Mouse (Mus musculus): ENCODE measurements at regions not wholly inside any gene's neighbourhood (a gene's known extent, or its start where the extent isn't known, plus 50 kb on each side); places are given as distances from the start of the nearest gene placed in this dataset.

GRCm38 (mm10) chr15:62845884-62846283, 999.1 kb downstream of the Gsdmc2 start:
- no peak overlapping the region for H3K4me2 ChIP-seq (ENCODE audit: low read depth, low read length)
- no peak overlapping the region for H3K4me3 ChIP-seq (ENCODE audit: low read depth, low read length)
- no peaks in the 10 kb centered on the region for H3K9me3 ChIP-seq (replicated peaks; ENCODE audit: control insufficient read depth, low read length)
- ATAC-seq (replicated peaks; ENCODE audit: insufficient number of reproducible peaks, low FRiP score, low TSS enrichment, low read depth) (no peak), DNase-seq (ENCODE audit: low spot score) (no peak)
- no peaks in the 10 kb centered on the region for H3K36me3 ChIP-seq (replicated peaks; ENCODE audit: control insufficient read depth, insufficient read depth, low read depth, low read length)
- 80% methylated on average over 3 of the region's 3 CpGs for WGBS
- H3K27ac ChIP-seq (replicated peaks; ENCODE audit: low read depth, low read length) = no peak overlapping the region
- H3K9ac ChIP-seq (replicated peaks; ENCODE audit: low read length) = no peak overlapping the region
- H3K4me1 ChIP-seq (ENCODE audit: control insufficient read depth, insufficient read depth, low read length) = no peaks in the 10 kb centered on the region
- no peaks in the 10 kb centered on the region for H3K27me3 ChIP-seq (ENCODE audit: control insufficient read depth, insufficient read depth, low read length)

GRCm38 (mm10) chr15:62825586-62825985, 1019.4 kb downstream of the Gsdmc2 start:
- no peak for DNase-seq (ENCODE audit: low spot score)

GRCm38 (mm10) chr15:62823861-62824518, 1021.0 kb downstream of the Gsdmc2 start:
- H3K27me3 ChIP-seq (ENCODE audit: control insufficient read depth, insufficient read depth, low read length) = no peaks in the 10 kb centered on the region
- no peak overlapping the region for H3K4me2 ChIP-seq (ENCODE audit: low read depth, low read length)
- no peak overlapping the region for H3K4me3 ChIP-seq (ENCODE audit: low read depth, low read length)
- no peaks in the 10 kb centered on the region for H3K36me3 ChIP-seq (replicated peaks; ENCODE audit: control insufficient read depth, insufficient read depth, low read depth, low read length)
- H3K27ac ChIP-seq (replicated peaks; ENCODE audit: low read depth, low read length) = no peak overlapping the region
- no peak overlapping the region for H3K9ac ChIP-seq (replicated peaks; ENCODE audit: low read length)
- 85% methylated on average over 1 of the region's 1 CpGs for WGBS
- ATAC-seq (replicated peaks; ENCODE audit: insufficient number of reproducible peaks, low FRiP score, low TSS enrichment, low read depth) (no peak), DNase-seq (ENCODE audit: low spot score) (no peak)
- no peaks in the 10 kb centered on the region for H3K9me3 ChIP-seq (replicated peaks; ENCODE audit: control insufficient read depth, low read length)
- H3K4me1 ChIP-seq (ENCODE audit: control insufficient read depth, insufficient read depth, low read length) = no peaks in the 10 kb centered on the region

More at GRCm38 (mm10) chr15:62825586-62825985, 1019.4 kb downstream of the Gsdmc2 start:
- Histone ChIP-seq H3K27me3 (ENCODE audit: control insufficient read depth, insufficient read depth, low read length) (no peaks in the 10 kb centered on the region), H3K27ac (replicated peaks; ENCODE audit: low read depth, low read length) (no peak overlapping the region), H3K9ac (replicated peaks; ENCODE audit: low read length) (no peak overlapping the region), H3K4me3 (ENCODE audit: low read depth, low read length) (no peak overlapping the region), H3K9me3 (replicated peaks; ENCODE audit: control insufficient read depth, low read length) (no peaks in the 10 kb centered on the region), H3K36me3 (replicated peaks; ENCODE audit: control insufficient read depth, insufficient read depth, low read depth, low read length) (no peaks in the 10 kb centered on the region), H3K4me1 (ENCODE audit: control insufficient read depth, insufficient read depth, low read length) (no peaks in the 10 kb centered on the region), H3K4me2 (ENCODE audit: low read depth, low read length) (no peak overlapping the region)
- ATAC-seq (replicated peaks; ENCODE audit: insufficient number of reproducible peaks, low FRiP score, low TSS enrichment, low read depth) = no peak

- Histone ChIP-seq H3K9me3 (replicated peaks; ENCODE audit: control insufficient read depth, low read length) (no peaks in the 10 kb centered on the region), H3K27me3 (ENCODE audit: control insufficient read depth, insufficient read depth, low read length) (no peaks in the 10 kb centered on the region), H3K4me2 (ENCODE audit: low read depth, low read length) (no peak overlapping the region), H3K4me1 (ENCODE audit: control insufficient read depth, insufficient read depth, low read length) (no peaks in the 10 kb centered on the region), H3K4me3 (ENCODE audit: low read depth, low read length) (no peak overlapping the region), H3K9ac (replicated peaks; ENCODE audit: low read length) (no peak overlapping the region), H3K27ac (replicated peaks; ENCODE audit: low read depth, low read length) (no peak overlapping the region), H3K36me3 (replicated peaks; ENCODE audit: control insufficient read depth, insufficient read depth, low read depth, low read length) (no peaks in the 10 kb centered on the region)
- DNase-seq (ENCODE audit: low spot score) = no peak
- no peak for ATAC-seq (replicated peaks; ENCODE audit: insufficient number of reproducible peaks, low FRiP score, low TSS enrichment, low read depth)
These were observed 1022.7 kb downstream of the Gsdmc2 start for GRCm38 (mm10) chr15:62822305-62822704.

- Histone ChIP-seq H3K9ac (replicated peaks; ENCODE audit: low read length) (no peak overlapping the region), H3K36me3 (replicated peaks; ENCODE audit: control insufficient read depth, insufficient read depth, low read depth, low read length) (no peaks in the 10 kb centered on the region), H3K27ac (replicated peaks; ENCODE audit: low read depth, low read length) (no peak overlapping the region), H3K9me3 (replicated peaks; ENCODE audit: control insufficient read depth, low read length) (no peaks in the 10 kb centered on the region), H3K4me1 (ENCODE audit: control insufficient read depth, insufficient read depth, low read length) (no peaks in the 10 kb centered on the region), H3K4me3 (ENCODE audit: low read depth, low read length) (no peak overlapping the region), H3K4me2 (ENCODE audit: low read depth, low read length) (no peak overlapping the region), H3K27me3 (ENCODE audit: control insufficient read depth, insufficient read depth, low read length) (no peaks in the 10 kb centered on the region)
- WGBS = 91% methylated on average over 1 of the region's 1 CpGs
- ATAC-seq (replicated peaks; ENCODE audit: insufficient number of reproducible peaks, low FRiP score, low TSS enrichment, low read depth) (no peak), DNase-seq (ENCODE audit: low spot score) (no peak)
These were observed 1031.9 kb downstream of the Gsdmc2 start for GRCm38 (mm10) chr15:62813093-62813492.

GRCm38 (mm10) chr15:62812026-62812425, 1033.0 kb downstream of the Gsdmc2 start:
- Histone ChIP-seq H3K27ac (replicated peaks; ENCODE audit: low read depth, low read length) (no peak overlapping the region), H3K36me3 (replicated peaks; ENCODE audit: control insufficient read depth, insufficient read depth, low read depth, low read length) (no peaks in the 10 kb centered on the region), H3K9ac (replicated peaks; ENCODE audit: low read length) (no peak overlapping the region), H3K27me3 (ENCODE audit: control insufficient read depth, insufficient read depth, low read length) (no peaks in the 10 kb centered on the region), H3K4me2 (ENCODE audit: low read depth, low read length) (no peak overlapping the region), H3K4me1 (ENCODE audit: control insufficient read depth, insufficient read depth, low read length) (no peaks in the 10 kb centered on the region), H3K9me3 (replicated peaks; ENCODE audit: control insufficient read depth, low read length) (no peaks in the 10 kb centered on the region), H3K4me3 (ENCODE audit: low read depth, low read length) (no peak overlapping the region)
- ATAC-seq (replicated peaks; ENCODE audit: insufficient number of reproducible peaks, low FRiP score, low TSS enrichment, low read depth) (no peak), DNase-seq (ENCODE audit: low spot score) (no peak)
- 63% methylated on average over 2 of the region's 2 CpGs for WGBS

GRCm38 (mm10) chr15:62809320-62809719, 1035.7 kb downstream of the Gsdmc2 start:
- no peaks in the 10 kb centered on the region for H3K36me3 ChIP-seq (replicated peaks; ENCODE audit: control insufficient read depth, insufficient read depth, low read depth, low read length)
- ATAC-seq (replicated peaks; ENCODE audit: insufficient number of reproducible peaks, low FRiP score, low TSS enrichment, low read depth) = no peak
- 85% methylated on average over 3 of the region's 3 CpGs for WGBS

GRCm38 (mm10) chr15:62808087-62808808, 1036.7 kb downstream of the Gsdmc2 start:
- no peak overlapping the region for H3K9ac ChIP-seq (replicated peaks; ENCODE audit: low read length)
- H3K4me2 ChIP-seq (ENCODE audit: low read depth, low read length) = no peak overlapping the region
- 94% methylated on average over 4 of the region's 4 CpGs for WGBS
- H3K4me1 ChIP-seq (ENCODE audit: control insufficient read depth, insufficient read depth, low read length) = no peaks in the 10 kb centered on the region
- no peak overlapping the region for H3K4me3 ChIP-seq (ENCODE audit: low read depth, low read length)
- H3K27ac ChIP-seq (replicated peaks; ENCODE audit: low read depth, low read length) = no peak overlapping the region
- no peaks in the 10 kb centered on the region for H3K27me3 ChIP-seq (ENCODE audit: control insufficient read depth, insufficient read depth, low read length)
- no peaks in the 10 kb centered on the region for H3K9me3 ChIP-seq (replicated peaks; ENCODE audit: control insufficient read depth, low read length)
- ATAC-seq (replicated peaks; ENCODE audit: insufficient number of reproducible peaks, low FRiP score, low TSS enrichment, low read depth) = no peak
- H3K36me3 ChIP-seq (replicated peaks; ENCODE audit: control insufficient read depth, insufficient read depth, low read depth, low read length) = no peaks in the 10 kb centered on the region
- DNase-seq (ENCODE audit: low spot score) = no peak

More at GRCm38 (mm10) chr15:62809320-62809719, 1035.7 kb downstream of the Gsdmc2 start:
- no peaks in the 10 kb centered on the region for H3K27me3 ChIP-seq (ENCODE audit: control insufficient read depth, insufficient read depth, low read length)
- H3K4me1 ChIP-seq (ENCODE audit: control insufficient read depth, insufficient read depth, low read length) = no peaks in the 10 kb centered on the region
- no peak overlapping the region for H3K9ac ChIP-seq (replicated peaks; ENCODE audit: low read length)
- no peak overlapping the region for H3K4me3 ChIP-seq (ENCODE audit: low read depth, low read length)
- no peak overlapping the region for H3K4me2 ChIP-seq (ENCODE audit: low read depth, low read length)
- no peaks in the 10 kb centered on the region for H3K9me3 ChIP-seq (replicated peaks; ENCODE audit: control insufficient read depth, low read length)
- H3K27ac ChIP-seq (replicated peaks; ENCODE audit: low read depth, low read length) = no peak overlapping the region
- no peak for DNase-seq (ENCODE audit: low spot score)

Data from embryonic facial prominence, embryonic 11.5 days (tissue).